Mouse (Mus musculus): ENCODE data around the gene Zfp110.
A peak's percentile ranks its signal among the peaks of the same experiment; 100 is the strongest.

Zfp110 gene

DNA sequence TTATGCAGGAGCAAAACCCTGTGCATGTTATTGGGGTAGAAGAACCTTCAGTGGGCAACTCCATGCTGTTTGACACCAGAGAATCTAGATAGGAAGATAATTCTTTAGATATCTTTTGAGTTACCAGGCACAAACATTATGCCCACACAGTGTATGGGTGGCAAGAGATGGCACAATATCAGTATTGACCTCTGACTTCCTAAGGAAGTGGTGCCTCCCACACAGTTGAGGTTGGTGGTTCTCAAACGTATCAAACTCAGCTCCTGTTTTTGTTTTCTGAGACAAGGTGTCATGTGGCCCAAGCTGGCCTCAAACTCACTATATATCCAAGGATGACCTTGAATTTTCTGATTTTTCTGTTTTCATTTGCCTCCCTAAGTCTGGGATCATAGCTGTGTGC, 56.8 kb downstream of the Zfp110 start:
- no peak for ATAC-seq (ENCODE audit: insufficient number of reproducible peaks, low FRiP score, low TSS enrichment)

DNA sequence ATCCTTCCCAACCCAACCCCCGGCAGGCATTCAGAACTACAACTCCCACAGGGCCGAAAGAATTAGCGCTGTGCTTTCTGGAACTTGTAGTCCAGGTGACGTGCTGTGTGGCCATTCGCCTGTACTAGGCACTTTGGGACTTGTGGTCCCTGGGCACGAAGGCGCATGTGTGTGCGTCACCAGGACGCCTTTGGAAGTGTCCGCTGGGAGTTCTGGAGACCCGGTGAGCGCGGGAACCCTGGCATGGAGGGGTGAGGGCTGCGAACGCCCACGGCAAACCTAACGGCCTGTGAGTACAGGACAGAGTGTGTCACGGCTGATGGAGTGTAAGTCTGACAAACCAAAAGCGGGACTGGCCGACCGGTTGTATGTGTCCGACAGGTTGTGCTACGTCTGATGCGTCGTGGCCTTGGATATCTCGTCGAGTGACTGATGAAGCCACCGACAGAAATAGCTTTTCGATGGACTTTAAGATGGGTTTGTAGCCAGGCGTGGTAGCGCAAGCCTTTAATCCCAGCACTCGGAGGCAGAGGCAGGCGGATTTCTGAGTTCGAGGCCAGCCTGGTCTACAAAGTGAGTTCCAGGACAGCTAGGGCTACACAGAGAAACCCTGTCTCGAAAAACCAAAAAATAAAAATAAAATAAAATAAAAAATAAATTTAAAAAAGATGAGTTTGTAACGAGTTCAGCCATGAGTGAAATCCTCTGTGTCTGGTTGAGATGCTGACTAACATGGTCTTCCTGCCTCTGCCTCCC, 63.3 kb downstream of the Zfp110 start, which contains the start of gene Zscan22:
Zscan22 (plus strand) TSS at position 161 of the 756 bp plus-strand sequence.
- peak; percentile 100 for ATAC-seq (ENCODE audit: insufficient number of reproducible peaks, low FRiP score, low TSS enrichment)
